Mouse (Mus musculus): ENCODE data around the gene Prkab2.

- TF ChIP-seq CTCF (IDR thresholded peaks at IDR 0.05; ENCODE audit: low read depth, low read length), result no peak
- TF ChIP-seq GATA1 (IDR thresholded peaks at IDR 0.05; ENCODE audit: borderline replicate concordance, low read length), result no peak
Observed at GRCm38 (mm10) chr3:97624611-97625010, 33.4 kb upstream of the Prkab2 start.
